Mouse (Mus musculus) lung, postnatal 10 days (tissue): ENCODE data around the gene Dazap1.

Experiments used
- DNase-seq: peaks from one replicate; pipeline ENCODE4 v3.0.0; 2021

Gene Dazap1

DNA sequence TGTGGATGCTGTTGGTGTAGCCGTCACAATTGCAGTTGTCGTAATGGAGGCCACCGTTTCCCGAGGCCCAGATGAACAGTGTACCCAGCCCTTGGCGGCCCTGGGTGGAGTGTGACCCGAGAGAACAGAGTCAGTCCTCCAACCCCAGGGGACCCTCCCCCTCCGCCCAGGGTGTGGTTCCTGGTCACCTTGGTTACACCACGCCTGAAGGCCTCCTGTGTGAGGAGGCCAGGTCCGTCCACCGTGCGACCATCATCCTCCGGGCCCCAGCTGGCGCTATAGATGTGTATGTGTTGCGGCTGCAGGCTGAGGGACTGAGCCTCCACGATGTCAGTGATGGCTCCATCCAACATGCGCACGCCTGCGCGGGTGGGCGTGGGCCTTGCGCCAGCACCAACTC lies 63.8 kb downstream of the Dazap1 start:
- DNase-seq: no peak

DNA sequence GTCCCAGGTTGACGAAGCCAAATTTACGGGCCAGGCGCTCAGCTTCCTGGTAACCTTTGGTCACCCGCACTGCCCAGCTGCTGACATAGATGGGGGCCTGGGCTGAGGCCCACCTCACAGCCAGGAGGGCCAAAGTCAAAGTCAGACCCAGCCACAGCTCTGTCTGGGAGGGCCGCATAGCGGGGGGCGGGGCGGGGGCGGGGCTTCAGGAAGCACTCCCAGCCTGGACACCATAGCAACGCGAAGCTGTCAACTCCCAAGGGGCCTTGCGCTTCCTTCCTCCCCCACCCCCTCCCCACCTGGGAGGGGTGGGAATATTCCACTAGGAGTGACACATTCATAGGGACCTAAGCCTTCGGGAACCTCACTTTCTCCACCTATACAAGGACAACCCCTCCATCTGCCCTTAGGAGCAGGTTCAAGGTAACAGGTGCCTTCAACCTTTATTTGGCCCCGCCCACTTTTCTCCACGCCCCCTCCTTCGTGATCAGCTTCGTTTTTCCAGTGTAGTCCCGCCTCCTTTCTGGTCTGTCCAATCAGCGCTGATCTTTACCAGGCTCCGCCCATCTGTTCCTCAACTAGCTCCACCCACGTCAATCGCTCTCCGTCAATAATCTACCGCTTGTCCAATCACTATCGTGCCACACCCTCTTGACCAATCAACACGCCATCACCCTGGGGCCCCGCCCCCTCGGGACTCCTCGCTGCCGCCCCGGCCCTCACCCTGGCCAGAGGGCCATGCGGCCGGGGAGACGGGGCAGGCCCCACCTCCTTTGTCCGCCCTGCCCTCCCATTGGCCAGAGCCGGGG lies 68.2 kb downstream of the Dazap1 start, which contains the start of the genes Pcsk4 and Reep6:
Gene Pcsk4 (minus strand): TSS at position 226 of the 809 bp plus-strand sequence.
Gene Reep6 (plus strand): TSS at position 681 of the 809 bp plus-strand sequence.
- peak; percentile 99 for DNase-seq

DNA sequence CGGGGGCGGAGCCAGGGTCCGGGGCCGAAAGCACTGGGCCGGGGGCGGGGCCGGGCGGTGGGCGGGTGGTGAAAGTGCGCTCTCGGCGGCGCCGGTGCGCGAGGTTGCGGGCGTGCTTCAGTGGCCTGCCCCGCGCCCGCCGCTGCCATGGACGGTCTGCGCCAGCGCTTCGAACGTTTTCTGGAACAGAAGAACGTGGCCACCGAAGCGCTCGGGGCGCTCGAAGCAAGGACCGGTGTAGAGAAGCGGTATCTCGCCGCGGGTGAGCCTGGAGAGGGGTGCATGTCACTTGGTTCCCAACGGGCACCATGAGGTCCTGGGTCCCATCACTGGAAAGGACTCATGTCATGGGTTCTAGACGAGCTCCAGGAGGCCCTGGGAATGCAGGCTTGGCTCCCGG lies 68.8 kb downstream of the Dazap1 start:
- DNase-seq: no peak

DNA sequence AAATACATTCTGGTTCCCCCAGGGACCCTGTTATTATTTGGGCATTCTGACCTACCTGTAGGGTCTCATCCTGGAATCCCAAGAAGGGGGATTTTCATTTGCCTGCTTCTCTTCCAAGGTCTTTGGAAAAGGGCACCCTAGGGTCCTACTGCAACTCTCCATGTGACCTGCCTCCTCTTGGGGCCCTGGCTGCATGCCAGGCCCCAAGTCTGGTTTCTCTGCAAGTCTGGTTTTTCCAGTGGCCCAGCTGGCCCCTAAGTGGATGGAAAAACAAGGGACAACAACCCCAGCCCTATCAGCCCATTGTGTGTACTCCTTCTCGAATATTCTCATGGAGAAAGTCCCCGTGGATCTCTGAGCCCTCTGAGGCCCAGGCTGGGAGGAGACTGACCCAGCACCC lies 69.6 kb downstream of the Dazap1 start:
- no peak for DNase-seq

DNA sequence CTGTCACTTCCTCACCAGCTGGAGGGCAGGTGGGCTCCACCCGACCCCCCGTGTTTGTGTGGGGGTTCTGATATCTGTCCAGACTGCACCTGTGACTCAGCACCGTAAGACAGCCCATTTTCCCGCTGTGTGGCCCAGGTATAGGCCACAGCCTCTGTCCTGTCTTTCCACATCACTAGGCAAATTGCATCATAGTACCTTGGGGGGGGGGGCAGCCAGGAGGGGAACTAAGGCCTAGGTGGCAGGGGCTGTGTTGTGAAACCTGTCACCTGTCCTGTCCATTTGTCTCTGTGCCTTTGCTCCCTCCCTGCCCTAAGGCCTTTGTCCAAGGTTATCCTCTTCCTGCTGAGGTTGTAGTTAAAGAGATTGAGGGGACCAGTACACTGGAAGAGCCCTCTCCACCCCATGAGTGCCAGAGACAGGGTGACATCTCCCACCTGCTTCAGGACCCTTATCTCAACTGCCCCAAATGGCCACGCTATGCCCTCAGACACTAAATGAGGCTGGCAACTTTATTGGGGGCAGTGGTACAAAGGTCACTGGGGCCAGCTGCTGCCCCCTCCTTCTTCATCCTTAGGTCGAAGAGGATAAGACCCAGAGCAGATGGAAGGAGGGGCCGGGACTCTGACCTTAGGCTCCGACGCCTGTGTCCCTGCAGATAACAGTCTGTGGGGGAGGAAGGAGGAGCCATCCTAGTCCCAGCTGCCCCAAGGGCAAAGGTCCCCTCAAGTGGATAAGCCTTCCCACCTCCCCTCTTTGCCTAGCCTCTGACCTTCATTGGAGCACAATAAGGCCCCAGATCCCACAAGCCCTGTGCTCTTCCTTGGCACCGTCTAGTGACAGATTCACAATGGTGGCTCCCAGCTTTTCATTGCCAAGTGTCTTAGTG lies 70.6 kb downstream of the Dazap1 start:
- no peak for DNase-seq

DNA sequence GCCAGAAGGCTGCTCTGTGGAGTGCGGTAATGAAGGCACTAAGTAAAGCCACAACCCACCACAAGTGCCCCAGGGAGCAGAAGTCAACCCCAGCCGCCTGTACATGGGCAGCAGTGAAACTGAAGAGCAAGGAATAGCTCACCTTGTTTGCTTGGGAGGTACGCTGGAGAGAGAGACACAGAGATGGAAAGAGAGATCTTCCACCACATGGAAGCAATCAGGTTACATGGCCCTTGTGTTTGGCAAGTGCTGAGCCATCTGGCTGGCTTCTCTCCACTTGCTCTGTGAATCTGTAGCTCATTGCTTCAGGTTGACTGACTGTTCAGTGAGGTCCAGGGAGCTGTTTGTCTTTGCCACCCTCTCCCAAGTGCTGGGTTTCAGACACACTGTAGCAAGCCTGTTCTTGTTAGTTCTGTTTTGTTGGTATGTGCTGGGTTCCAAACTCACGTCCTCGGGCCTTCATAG lies 71.3 kb downstream of the Dazap1 start:
- no peak for DNase-seq

DNA sequence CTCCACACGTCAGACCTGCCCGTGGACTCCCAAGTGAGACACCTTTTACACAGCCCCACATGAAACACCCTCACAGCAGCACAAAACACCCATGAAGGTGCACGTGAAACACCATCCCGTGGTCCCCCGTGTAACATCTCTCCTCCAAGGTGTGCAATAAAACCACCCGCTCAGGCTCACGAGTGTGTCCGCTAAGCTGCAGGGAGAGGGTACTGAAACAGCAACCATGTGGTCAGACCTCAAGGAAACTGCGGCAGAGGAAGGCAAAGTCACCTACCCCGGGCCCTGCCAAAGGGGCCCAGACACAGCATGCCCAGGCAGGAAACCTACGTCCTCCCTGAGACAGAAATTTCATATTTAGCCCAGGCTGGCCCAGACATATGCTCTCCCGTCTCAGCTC lies 75.0 kb downstream of the Dazap1 start:
- no peak for DNase-seq
